Comparison of ENCODE assay signal across 8 mouse cellular contexts in genomic region chr16:89816506-89817172, GRCm38 (mm10).
A peak's percentile ranks its signal among the peaks of the same experiment; 100 is the strongest.
DNase-seq lines count a peak whose midpoint lies in the region; ATAC-seq and TF ChIP-seq lines count a peak whose summit lies in the region.

No protein-coding gene starts in this region.

- no peak for TF ChIP-seq CTCF in bone marrow, adult 2 months (IDR thresholded peaks at IDR 0.05; ENCODE audit: control insufficient read depth, insufficient read depth, low read length)

- H3K9ac ChIP-seq in kidney, embryonic 14.5 days (ENCODE audit: low read depth, low read length), result no peak overlapping the region

- DNase-seq in kidney, adult 11 months, result no peak
- DNase-seq in lung, postnatal 4 days, result peak; percentile 10 to 40
- no peak for DNase-seq in adrenal gland, postnatal 10 days
- DNase-seq in T-cell, adult 2 months (ENCODE audit: low spot score), result no peak
- no peak for DNase-seq in thymus, postnatal 4 days

- no peak overlapping the region for H3K27ac ChIP-seq in kidney, embryonic 14.5 days (ENCODE audit: low read depth, low read length)
- H3K27ac ChIP-seq in bone marrow, adult 2 months (ENCODE audit: control insufficient read depth, insufficient read depth, low read depth, low read length, poor library complexity), result peak overlapping the region; percentile 26

- 0 out of 2 replicates have a peak, but pooled peaks have one; percentile 32 for ATAC-seq in kidney, embryonic 14.5 days (ENCODE audit: low FRiP score, low TSS enrichment)
- ATAC-seq in hematopoietic stem cell, adult 5-6 weeks (replicated peaks in 1 of 2; ENCODE audit: insufficient read depth in 1 of 2, low FRiP score in 2 of 2, low TSS enrichment in 1 of 2, low read depth in 1 of 2, poor library complexity in 2 of 2, severe bottlenecking in 2 of 2), result peak; percentile 70 to 79

- TF ChIP-seq POLR2A in bone marrow, adult 2 months (IDR thresholded peaks at IDR 0.05; ENCODE audit: borderline replicate concordance, control insufficient read depth, low read depth, low read length), result no peak

- no peaks in the 10 kb centered on the region for H3K9me3 ChIP-seq in kidney, embryonic 14.5 days (ENCODE audit: control insufficient read depth, low read length)

- no peak overlapping the region for H3K4me2 ChIP-seq in kidney, embryonic 14.5 days (replicated peaks; ENCODE audit: low read depth, low read length)

- no peaks in the 10 kb centered on the region; the same call in 1 of the 2 replicates for H3K4me1 ChIP-seq in kidney, embryonic 14.5 days (ENCODE audit: control insufficient read depth, insufficient read depth, low read length)
- peaks cover 2% of the 10 kb centered on the region; the same call in 1 of the 2 replicates for H3K4me1 ChIP-seq in bone marrow, adult 2 months (ENCODE audit: control insufficient read depth, insufficient read depth, low read length)

- 44% methylated on average over 13 of the region's 13 CpGs for WGBS in kidney, embryonic 14.5 days
- WGBS in bone marrow, adult 2 months, result 40% methylated on average over 13 of the region's 13 CpGs

- no peak overlapping the region for H3K4me3 ChIP-seq in kidney, embryonic 14.5 days (ENCODE audit: low read length)
- no peak overlapping the region for H3K4me3 ChIP-seq in bone marrow, adult 2 months (replicated peaks; ENCODE audit: control insufficient read depth, low read depth, low read length)

- no peaks in the 10 kb centered on the region for H3K36me3 ChIP-seq in kidney, embryonic 14.5 days (ENCODE audit: control insufficient read depth, insufficient read depth, low read length)

- no peaks in the 10 kb centered on the region for H3K27me3 ChIP-seq in kidney, embryonic 14.5 days (ENCODE audit: control insufficient read depth, insufficient read depth, low read length)

Comparison
In these comparisons a context has a peak if more than half of its experiments do, and no peak if none do; other contexts are left out.
1. DNase-seq: peak in lung, postnatal 4 days (2 of 2); none in kidney, adult 11 months (single experiment), adrenal gland, postnatal 10 days (single experiment), T-cell, adult 2 months (single experiment) and thymus, postnatal 4 days (single experiment).